Mouse (Mus musculus) embryonic facial prominence, embryonic 11.5 days (tissue): ENCODE measurements around the gene B230217C12Rik. TPM values are rescaled to one million over a fixed set of nuclear protein-coding genes. Genes with fewer than 3 reads are reported as not detected.

Experiments used
- ATAC-seq: fragments of 200-750 bp; cut with Nextera tagmentation; replicated peaks from 2 replicates; pipeline ENCODE4 v1.8.0; 2017; ENCODE audit warnings: low read depth; ENCODE audit not compliant: insufficient number of reproducible peaks, low FRiP score, low TSS enrichment
- DNase-seq: peaks from one replicate; pipeline ENCODE4 v3.0.0-alpha.2; 2015; ENCODE audit warnings: low spot score
- H3K27ac ChIP-seq: fragments of 300-500 bp; sonication (generic); replicated peaks from 2 replicates; pipeline ENCODE4 v1.5.1; 2014; ENCODE audit warnings: mild to moderate bottlenecking, low read depth, low read length, control low read depth
- H3K27me3 ChIP-seq: fragments of 300-500 bp; sonication (generic); 2 replicates; pipeline ENCODE4 v1.6.1; 2014; ENCODE audit warnings: mild to moderate bottlenecking, low read length, moderate library complexity, mixed read lengths; ENCODE audit not compliant: control insufficient read depth, insufficient read depth
- H3K36me3 ChIP-seq: fragments of 300-500 bp; sonication (generic); replicated peaks from 2 replicates; pipeline ENCODE4 v1.6.1; 2014; ENCODE audit warnings: low read depth, mild to moderate bottlenecking, low read length, moderate library complexity, mixed read lengths; ENCODE audit not compliant: control insufficient read depth, insufficient read depth
- H3K4me1 ChIP-seq: fragments of 300-500 bp; sonication (generic); 2 replicates; pipeline ENCODE4 v1.6.1; 2014; ENCODE audit warnings: low read length, mixed read lengths; ENCODE audit not compliant: control insufficient read depth, insufficient read depth
- H3K4me2 ChIP-seq: fragments of 300-500 bp; sonication (generic); 2 replicates; pipeline ENCODE4 v1.6.1; 2014; ENCODE audit warnings: low read depth, mild to moderate bottlenecking, control low read depth, low read length, moderate library complexity
- H3K4me3 ChIP-seq: fragments of 300-500 bp; sonication (generic); 2 replicates; pipeline ENCODE4 v1.5.1; 2014; ENCODE audit warnings: low read depth, low read length, control low read depth
- H3K9ac ChIP-seq: fragments of 300-500 bp; sonication (generic); replicated peaks from 2 replicates; pipeline ENCODE4 v1.6.1; 2014; ENCODE audit warnings: mild to moderate bottlenecking, control low read depth, low read length
- H3K9me3 ChIP-seq: fragments of 300-500 bp; sonication (generic); replicated peaks from 2 replicates; pipeline ENCODE4 v1.6.1; 2016; ENCODE audit warnings: mild to moderate bottlenecking, low read length, inconsistent platforms, mixed read lengths; ENCODE audit not compliant: control insufficient read depth
- WGBS: fragments of 180-500 bp; shearing (Covaris S2); extraction: QIAGEN DNeasy Blood & Tissue Kit; methylation state at CpG from one replicate; pipeline ENCODE4 v1.1.7; 2014; 5-methylcytosine and 5-hydroxymethylcytosine counted together
- polyA plus RNA-seq: library from polyadenylated mRNA; unstranded; fragments of >200 nt; fragmentation: Nextera tagmentation; extraction: Ambion mirVana; gene quantifications from 2 replicates; pipeline ENCODE4 v1.2.1, GENCODE M21; 2014

Gene B230217C12Rik
- polyA plus RNA-seq, 1 experiment from 2014 or later = 20.0 TPM

GRCm38 (mm10) chr11:97822840-97823603, 17.6 kb upstream of the B230217C12Rik start:
- Histone ChIP-seq H3K9me3 (no peaks in the 10 kb centered on the region), H3K27me3 (no peaks in the 10 kb centered on the region), H3K9ac (no peak overlapping the region), H3K4me1 (peaks cover 8% of the 10 kb centered on the region), H3K4me2 (no peak overlapping the region), H3K27ac (no peak overlapping the region), H3K4me3 (no peak overlapping the region), H3K36me3 (no peaks in the 10 kb centered on the region; the same call in 1 of the 2 replicates)
- DNase-seq (no peak), ATAC-seq (no peak)
- WGBS = 50% methylated on average over 20 of the region's 20 CpGs

GRCm38 (mm10) chr11:97824168-97824567, 16.4 kb upstream of the B230217C12Rik start:
- H3K36me3 ChIP-seq = no peaks in the 10 kb centered on the region; the same call in 1 of the 2 replicates
- 95% methylated on average over 11 of the region's 11 CpGs for WGBS

GRCm38 (mm10) chr11:97824895-97825294, 15.7 kb upstream of the B230217C12Rik start:
- H3K4me3 ChIP-seq = no peak overlapping the region
- no peaks in the 10 kb centered on the region for H3K4me1 ChIP-seq
- no peaks in the 10 kb centered on the region; the same call in 1 of the 2 replicates for H3K36me3 ChIP-seq
- H3K4me2 ChIP-seq = no peak overlapping the region
- H3K9me3 ChIP-seq = no peaks in the 10 kb centered on the region
- no peak overlapping the region for H3K9ac ChIP-seq
- ATAC-seq (no peak), DNase-seq (no peak)
- H3K27ac ChIP-seq = no peak overlapping the region
- H3K27me3 ChIP-seq = no peaks in the 10 kb centered on the region
- 84% methylated on average over 6 of the region's 6 CpGs for WGBS

More at GRCm38 (mm10) chr11:97824168-97824567, 16.4 kb upstream of the B230217C12Rik start:
- H3K27ac ChIP-seq = no peak overlapping the region
- no peak overlapping the region for H3K4me2 ChIP-seq
- H3K4me3 ChIP-seq = no peak overlapping the region
- H3K9ac ChIP-seq = no peak overlapping the region
- no peaks in the 10 kb centered on the region for H3K27me3 ChIP-seq
- DNase-seq (no peak), ATAC-seq (no peak)
- H3K4me1 ChIP-seq = no peaks in the 10 kb centered on the region
- no peaks in the 10 kb centered on the region for H3K9me3 ChIP-seq

GRCm38 (mm10) chr11:97825295-97825694, 15.3 kb upstream of the B230217C12Rik start:
- Histone ChIP-seq H3K9ac (no peak overlapping the region), H3K36me3 (no peaks in the 10 kb centered on the region; the same call in 1 of the 2 replicates), H3K4me1 (no peaks in the 10 kb centered on the region), H3K4me3 (no peak overlapping the region), H3K9me3 (no peaks in the 10 kb centered on the region), H3K27me3 (no peaks in the 10 kb centered on the region), H3K4me2 (no peak overlapping the region), H3K27ac (no peak overlapping the region)
- DNase-seq (no peak), ATAC-seq (no peak)
- WGBS = 84% methylated on average over 10 of the region's 10 CpGs

GRCm38 (mm10) chr11:97825971-97826370, 14.6 kb upstream of the B230217C12Rik start:
- no peak overlapping the region for H3K9ac ChIP-seq
- H3K27me3 ChIP-seq = no peaks in the 10 kb centered on the region
- no peak for DNase-seq
- H3K4me1 ChIP-seq = no peaks in the 10 kb centered on the region
- no peak overlapping the region for H3K27ac ChIP-seq
- no peak overlapping the region for H3K4me2 ChIP-seq
- no peak overlapping the region for H3K4me3 ChIP-seq
- no peak for ATAC-seq
- H3K9me3 ChIP-seq = no peaks in the 10 kb centered on the region
- WGBS = 89% methylated on average over 9 of the region's 9 CpGs
- no peaks in the 10 kb centered on the region; the same call in 1 of the 2 replicates for H3K36me3 ChIP-seq

- Histone ChIP-seq H3K4me1 (no peaks in the 10 kb centered on the region), H3K27me3 (no peaks in the 10 kb centered on the region), H3K4me2 (no peak overlapping the region), H3K36me3 (no peaks in the 10 kb centered on the region; the same call in 1 of the 2 replicates), H3K4me3 (no peak overlapping the region), H3K9ac (no peak overlapping the region), H3K9me3 (no peaks in the 10 kb centered on the region), H3K27ac (no peak overlapping the region)
- ATAC-seq (no peak), DNase-seq (no peak)
- 87% methylated on average over 7 of the region's 7 CpGs for WGBS
These were observed 14.2 kb upstream of the B230217C12Rik start for GRCm38 (mm10) chr11:97826414-97826813.

- Histone ChIP-seq H3K4me3 (no peak overlapping the region), H3K36me3 (no peaks in the 10 kb centered on the region; the same call in 1 of the 2 replicates)
- WGBS = 87% methylated on average over 6 of the region's 6 CpGs
These were observed 12.9 kb upstream of the B230217C12Rik start for GRCm38 (mm10) chr11:97827654-97828053.

GRCm38 (mm10) chr11:97829365-97829764, 11.2 kb upstream of the B230217C12Rik start:
- H3K4me3 ChIP-seq = no peak overlapping the region
- H3K27me3 ChIP-seq = no peaks in the 10 kb centered on the region
- ATAC-seq (no peak), DNase-seq (no peak)
- no peaks in the 10 kb centered on the region for H3K4me1 ChIP-seq
- WGBS = 90% methylated on average over 7 of the region's 7 CpGs
- H3K27ac ChIP-seq = no peak overlapping the region
- no peak overlapping the region for H3K4me2 ChIP-seq
- H3K9ac ChIP-seq = no peak overlapping the region
- H3K9me3 ChIP-seq = no peaks in the 10 kb centered on the region
- H3K36me3 ChIP-seq = no peaks in the 10 kb centered on the region; the same call in none of the 2 replicates

More at GRCm38 (mm10) chr11:97827654-97828053, 12.9 kb upstream of the B230217C12Rik start:
- no peak overlapping the region for H3K9ac ChIP-seq
- no peak overlapping the region for H3K27ac ChIP-seq
- no peaks in the 10 kb centered on the region for H3K4me1 ChIP-seq
- no peaks in the 10 kb centered on the region for H3K27me3 ChIP-seq
- H3K4me2 ChIP-seq = no peak overlapping the region
- no peaks in the 10 kb centered on the region for H3K9me3 ChIP-seq
- DNase-seq (no peak), ATAC-seq (no peak)
